Mouse (Mus musculus): ENCODE measurements around the gene Nmur1. TPM values are rescaled to one million over a fixed set of nuclear protein-coding genes. Genes with fewer than 3 reads are reported as not detected.

The Nmur1 gene
- polyA plus RNA-seq, 1 experiment from 2014 or later = not detected

GRCm38 (mm10) chr1:86399322-86399721 lies 26.7 kb downstream of the Nmur1 start:
- no peak for ATAC-seq
- H3K9me3 ChIP-seq (replicated peaks) = no peaks in the 10 kb centered on the region
- WGBS = 85% methylated on average over 3 of the region's 3 CpGs
- H3K4me2 ChIP-seq = no peak overlapping the region
- no peak overlapping the region for H3K9ac ChIP-seq
- no peaks in the 10 kb centered on the region for H3K36me3 ChIP-seq (ENCODE audit: poor library complexity, severe bottlenecking)
- no peak overlapping the region for H3K4me3 ChIP-seq
- H3K27me3 ChIP-seq = no peaks in the 10 kb centered on the region
- no peaks in the 10 kb centered on the region for H3K4me1 ChIP-seq
- no peak overlapping the region for H3K27ac ChIP-seq

- Histone ChIP-seq H3K36me3 (ENCODE audit: poor library complexity, severe bottlenecking) (no peaks in the 10 kb centered on the region), H3K27ac (no peak overlapping the region), H3K9me3 (replicated peaks) (no peaks in the 10 kb centered on the region), H3K9ac (no peak overlapping the region), H3K27me3 (no peaks in the 10 kb centered on the region), H3K4me3 (no peak overlapping the region), H3K4me1 (no peaks in the 10 kb centered on the region), H3K4me2 (no peak overlapping the region)
- 78% methylated on average over 7 of the region's 7 CpGs for WGBS
- ATAC-seq = no peak
Measured at GRCm38 (mm10) chr1:86398222-86398621, 27.8 kb downstream of the Nmur1 start.

- Histone ChIP-seq H3K4me3 (no peak overlapping the region), H3K4me2 (no peak overlapping the region), H3K27me3 (no peaks in the 10 kb centered on the region), H3K9me3 (replicated peaks) (no peaks in the 10 kb centered on the region), H3K27ac (no peak overlapping the region), H3K9ac (no peak overlapping the region), H3K4me1 (no peaks in the 10 kb centered on the region), H3K36me3 (ENCODE audit: poor library complexity, severe bottlenecking) (no peaks in the 10 kb centered on the region)
- WGBS = 86% methylated on average over 8 of the region's 8 CpGs
- no peak for ATAC-seq
Measured at GRCm38 (mm10) chr1:86397621-86398020, 28.4 kb downstream of the Nmur1 start.

GRCm38 (mm10) chr1:86395897-86396296 lies 30.1 kb downstream of the Nmur1 start:
- no peaks in the 10 kb centered on the region for H3K36me3 ChIP-seq (ENCODE audit: poor library complexity, severe bottlenecking)
- 76% methylated on average over 7 of the region's 7 CpGs for WGBS

GRCm38 (mm10) chr1:86394246-86394645 lies 31.8 kb downstream of the Nmur1 start:
- no peak for ATAC-seq
- no peak overlapping the region for H3K4me3 ChIP-seq
- no peaks in the 10 kb centered on the region for H3K4me1 ChIP-seq
- H3K27me3 ChIP-seq = no peaks in the 10 kb centered on the region
- H3K9me3 ChIP-seq (replicated peaks) = no peaks in the 10 kb centered on the region
- no peak overlapping the region for H3K4me2 ChIP-seq
- no peak overlapping the region for H3K9ac ChIP-seq
- 91% methylated on average over 3 of the region's 3 CpGs for WGBS
- no peaks in the 10 kb centered on the region for H3K36me3 ChIP-seq (ENCODE audit: poor library complexity, severe bottlenecking)
- H3K27ac ChIP-seq = no peak overlapping the region

More at GRCm38 (mm10) chr1:86395897-86396296, 30.1 kb downstream of the Nmur1 start:
- Histone ChIP-seq H3K9ac (no peak overlapping the region), H3K9me3 (replicated peaks) (no peaks in the 10 kb centered on the region), H3K27me3 (no peaks in the 10 kb centered on the region), H3K4me2 (no peak overlapping the region), H3K4me3 (no peak overlapping the region), H3K27ac (no peak overlapping the region), H3K4me1 (no peaks in the 10 kb centered on the region)
- no peak for ATAC-seq

GRCm38 (mm10) chr1:86393219-86393618 lies 32.8 kb downstream of the Nmur1 start:
- no peak overlapping the region for H3K27ac ChIP-seq

GRCm38 (mm10) chr1:86391425-86391824 lies 34.6 kb downstream of the Nmur1 start:
- 73% methylated on average over 2 of the region's 2 CpGs for WGBS
- Histone ChIP-seq H3K4me3 (no peak overlapping the region), H3K4me2 (no peak overlapping the region), H3K9ac (no peak overlapping the region), H3K27me3 (no peaks in the 10 kb centered on the region), H3K36me3 (ENCODE audit: poor library complexity, severe bottlenecking) (no peaks in the 10 kb centered on the region), H3K4me1 (no peaks in the 10 kb centered on the region), H3K27ac (no peak overlapping the region), H3K9me3 (replicated peaks) (no peaks in the 10 kb centered on the region)
- no peak for ATAC-seq

More at GRCm38 (mm10) chr1:86393219-86393618, 32.8 kb downstream of the Nmur1 start:
- ATAC-seq = no peak
- Histone ChIP-seq H3K9me3 (replicated peaks) (no peaks in the 10 kb centered on the region), H3K4me3 (no peak overlapping the region), H3K27me3 (no peaks in the 10 kb centered on the region), H3K36me3 (ENCODE audit: poor library complexity, severe bottlenecking) (no peaks in the 10 kb centered on the region), H3K4me1 (no peaks in the 10 kb centered on the region), H3K9ac (no peak overlapping the region), H3K4me2 (no peak overlapping the region)
- WGBS = 86% methylated on average over 3 of the region's 3 CpGs

- Histone ChIP-seq H3K9ac (no peak overlapping the region), H3K27me3 (no peaks in the 10 kb centered on the region), H3K36me3 (ENCODE audit: poor library complexity, severe bottlenecking) (no peaks in the 10 kb centered on the region), H3K4me3 (no peak overlapping the region), H3K4me2 (no peak overlapping the region), H3K27ac (no peak overlapping the region), H3K9me3 (replicated peaks) (no peaks in the 10 kb centered on the region), H3K4me1 (no peaks in the 10 kb centered on the region)
- 5% methylated on average over 11 of the region's 11 CpGs for WGBS
- ATAC-seq = peak; percentile 38; the same call in 1 of the 2 replicates
Measured at GRCm38 (mm10) chr1:86389230-86389629, 36.8 kb downstream of the Nmur1 start.

- no peak overlapping the region for H3K4me2 ChIP-seq
- H3K9ac ChIP-seq = no peak overlapping the region
- peaks cover 3% of the 10 kb centered on the region; the same call in 1 of the 2 replicates for H3K4me1 ChIP-seq
- ATAC-seq = no peak
- 42% methylated on average over 13 of the region's 13 CpGs for WGBS
- no peak overlapping the region for H3K27ac ChIP-seq
- H3K36me3 ChIP-seq (ENCODE audit: poor library complexity, severe bottlenecking) = no peaks in the 10 kb centered on the region
- no peak overlapping the region for H3K4me3 ChIP-seq
- H3K27me3 ChIP-seq = no peaks in the 10 kb centered on the region
- H3K9me3 ChIP-seq (replicated peaks) = no peaks in the 10 kb centered on the region
Measured at GRCm38 (mm10) chr1:86381027-86381426, 45.0 kb downstream of the Nmur1 start.

- no peak for ATAC-seq
- H3K27ac ChIP-seq = no peak overlapping the region
Measured at GRCm38 (mm10) chr1:86379161-86379569, 46.9 kb downstream of the Nmur1 start.

GRCm38 (mm10) chr1:86378662-86379061 lies 47.4 kb downstream of the Nmur1 start:
- ATAC-seq = no peak
- no peak overlapping the region for H3K27ac ChIP-seq
- no peak overlapping the region for H3K9ac ChIP-seq
- H3K4me3 ChIP-seq = no peak overlapping the region
- peaks cover 3% of the 10 kb centered on the region; the same call in 1 of the 2 replicates for H3K4me1 ChIP-seq
- 81% methylated on average over 5 of the region's 6 CpGs for WGBS
- no peaks in the 10 kb centered on the region for H3K36me3 ChIP-seq (ENCODE audit: poor library complexity, severe bottlenecking)
- H3K4me2 ChIP-seq = no peak overlapping the region
- no peaks in the 10 kb centered on the region for H3K9me3 ChIP-seq (replicated peaks)
- H3K27me3 ChIP-seq = no peaks in the 10 kb centered on the region

More at GRCm38 (mm10) chr1:86379161-86379569, 46.9 kb downstream of the Nmur1 start:
- no peaks in the 10 kb centered on the region for H3K36me3 ChIP-seq (ENCODE audit: poor library complexity, severe bottlenecking)
- H3K27me3 ChIP-seq = no peaks in the 10 kb centered on the region
- H3K9ac ChIP-seq = no peak overlapping the region; the same call in 1 of the 2 replicates
- 78% methylated on average over 9 of the region's 9 CpGs for WGBS
- H3K9me3 ChIP-seq (replicated peaks) = no peaks in the 10 kb centered on the region
- no peak overlapping the region for H3K4me3 ChIP-seq
- H3K4me2 ChIP-seq = no peak overlapping the region
- peaks cover 3% of the 10 kb centered on the region; the same call in 1 of the 2 replicates for H3K4me1 ChIP-seq

GRCm38 (mm10) chr1:86376354-86376753 lies 49.7 kb downstream of the Nmur1 start:
- ATAC-seq = no peak
- H3K4me1 ChIP-seq = peaks cover 3% of the 10 kb centered on the region; the same call in 1 of the 2 replicates
- H3K36me3 ChIP-seq (ENCODE audit: poor library complexity, severe bottlenecking) = no peaks in the 10 kb centered on the region
- WGBS = 84% methylated on average over 5 of the region's 5 CpGs
- no peaks in the 10 kb centered on the region for H3K27me3 ChIP-seq
- no peak overlapping the region for H3K9ac ChIP-seq
- H3K4me3 ChIP-seq = no peak overlapping the region
- no peaks in the 10 kb centered on the region for H3K9me3 ChIP-seq (replicated peaks)
- H3K4me2 ChIP-seq = no peak overlapping the region
- no peak overlapping the region for H3K27ac ChIP-seq

- H3K4me1 ChIP-seq = no peaks in the 10 kb centered on the region
- H3K36me3 ChIP-seq (ENCODE audit: poor library complexity, severe bottlenecking) = no peaks in the 10 kb centered on the region
- 51% methylated on average over 10 of the region's 10 CpGs for WGBS
- H3K4me2 ChIP-seq = no peak overlapping the region
- no peak for ATAC-seq
- no peak overlapping the region for H3K9ac ChIP-seq
- H3K27me3 ChIP-seq = no peaks in the 10 kb centered on the region
- H3K4me3 ChIP-seq = no peak overlapping the region
- H3K27ac ChIP-seq = no peak overlapping the region
- no peaks in the 10 kb centered on the region for H3K9me3 ChIP-seq (replicated peaks)
Measured at GRCm38 (mm10) chr1:86371997-86372396, 54.0 kb downstream of the Nmur1 start.

All from forebrain, embryonic 13.5 days (tissue).